Mouse (Mus musculus) forebrain, embryonic 12.5 days (tissue): ENCODE results near the gene Srsf11. TPM values are rescaled to one million over a fixed set of nuclear protein-coding genes. Genes with fewer than 3 reads are reported as not detected.

Source experiments
- ATAC-seq: fragments of 200-750 bp; cut with Nextera tagmentation; 2 replicates; pipeline ENCODE4 v1.8.0; 2017; ENCODE audit warnings: moderate TSS enrichment; ENCODE audit not compliant: low FRiP score
- H3K27ac ChIP-seq: fragments of 300-500 bp; sonication (generic); 2 replicates; pipeline ENCODE4 v1.5.1; 2016; ENCODE audit warnings: mild to moderate bottlenecking
- H3K27me3 ChIP-seq: fragments of 300-500 bp; sonication (generic); 2 replicates; pipeline ENCODE4 v1.6.1; 2016; ENCODE audit warnings: mild to moderate bottlenecking
- H3K36me3 ChIP-seq: fragments of 300-500 bp; sonication (generic); replicated peaks from 2 replicates; pipeline ENCODE4 v1.6.1; 2016; ENCODE audit warnings: mild to moderate bottlenecking
- H3K4me1 ChIP-seq: fragments of 300-500 bp; sonication (generic); 2 replicates; pipeline ENCODE4 v1.6.1; 2016
- H3K4me2 ChIP-seq: fragments of 300-500 bp; sonication (generic); 2 replicates; pipeline ENCODE4 v1.6.1; 2016; ENCODE audit warnings: mild to moderate bottlenecking, moderate library complexity
- H3K4me3 ChIP-seq: fragments of 300-500 bp; sonication (generic); replicated peaks from 2 replicates; pipeline ENCODE4 v1.5.1; 2016; ENCODE audit warnings: mild to moderate bottlenecking
- H3K9ac ChIP-seq: fragments of 300-500 bp; sonication (generic); 2 replicates; pipeline ENCODE4 v1.6.1; 2016; ENCODE audit warnings: mild to moderate bottlenecking
- H3K9me3 ChIP-seq: fragments of 300-500 bp; sonication (generic); 2 replicates; pipeline ENCODE4 v1.6.1; 2016
- WGBS: fragments of 180-500 bp; shearing (Covaris S2); methylation state at CpG from one replicate; pipeline ENCODE4 v1.1.7; 2016; 5-methylcytosine and 5-hydroxymethylcytosine counted together
- polyA plus RNA-seq: library from polyadenylated mRNA; unstranded; fragments of >200 nt; fragmentation: Nextera tagmentation; extraction: Ambion mirVana; gene quantifications from 2 replicates; pipeline ENCODE4 v1.2.1, GENCODE M21; 2016

Gene Srsf11
- 346 and 368 TPM in 2 replicates for polyA plus RNA-seq

- peak within 1 kb of the TSS; percentile 70 for H3K4me3 ChIP-seq
- under 1% methylated on average over 55 of the region's 55 CpGs for WGBS
Observed at GRCm38 (mm10) chr3:158036329-158036988, at the start of gene Srsf11, which contains the start of gene Lrrc40. Srsf11 (minus strand) TSS chr3:158036639. Lrrc40 (plus strand) TSS chr3:158036662.

GRCm38 (mm10) chr3:158077828-158078227, 41.4 kb upstream of the Srsf11 start:
- WGBS = 78% methylated on average over 5 of the region's 5 CpGs
- H3K27ac ChIP-seq = no peak overlapping the region
- no peak for ATAC-seq
- no peak overlapping the region for H3K4me2 ChIP-seq
- no peaks in the 10 kb centered on the region for H3K9me3 ChIP-seq
- no peak overlapping the region for H3K9ac ChIP-seq
- no peaks in the 10 kb centered on the region for H3K36me3 ChIP-seq
- no peaks in the 10 kb centered on the region for H3K27me3 ChIP-seq
- H3K4me1 ChIP-seq = no peaks in the 10 kb centered on the region
- H3K4me3 ChIP-seq = no peak overlapping the region

More at GRCm38 (mm10) chr3:158036329-158036988, at the start of gene Srsf11, which contains the start of gene Lrrc40:
- Histone ChIP-seq H3K9ac (peak within 1 kb of the TSS; percentile 88), H3K9me3 (no peaks in the 10 kb centered on the region), H3K27ac (peak within 1 kb of the TSS; percentile 78), H3K27me3 (no peaks in the 10 kb centered on the region), H3K36me3 (no peaks in the 10 kb centered on the region), H3K4me2 (peak within 1 kb of the TSS; percentile 63), H3K4me1 (peaks cover 22% of the 10 kb centered on the region)
- peak; percentile 96 for ATAC-seq

- no peaks in the 10 kb centered on the region for H3K4me1 ChIP-seq
- H3K27me3 ChIP-seq = no peaks in the 10 kb centered on the region
- H3K4me3 ChIP-seq = no peak overlapping the region
- H3K4me2 ChIP-seq = no peak overlapping the region
- no peak for ATAC-seq
- 60% methylated on average over 1 of the region's 1 CpGs for WGBS
- H3K9me3 ChIP-seq = no peaks in the 10 kb centered on the region
- no peak overlapping the region for H3K9ac ChIP-seq
- no peak overlapping the region for H3K27ac ChIP-seq
- no peaks in the 10 kb centered on the region for H3K36me3 ChIP-seq
Observed at GRCm38 (mm10) chr3:158077380-158077772, 40.9 kb upstream of the Srsf11 start.

- no peak overlapping the region for H3K9ac ChIP-seq
- no peaks in the 10 kb centered on the region for H3K36me3 ChIP-seq
- H3K27me3 ChIP-seq = no peaks in the 10 kb centered on the region
- H3K4me3 ChIP-seq = no peak overlapping the region
- no peak; the same call in 1 of the 2 replicates for ATAC-seq
- no peaks in the 10 kb centered on the region for H3K9me3 ChIP-seq
- WGBS = 54% methylated on average over 4 of the region's 4 CpGs
- no peak overlapping the region for H3K4me2 ChIP-seq
- no peaks in the 10 kb centered on the region for H3K4me1 ChIP-seq
- H3K27ac ChIP-seq = no peak overlapping the region
Observed at GRCm38 (mm10) chr3:158076685-158077379, 40.4 kb upstream of the Srsf11 start.

GRCm38 (mm10) chr3:158075004-158075403, 38.6 kb upstream of the Srsf11 start:
- no peak for ATAC-seq
- H3K27me3 ChIP-seq = no peaks in the 10 kb centered on the region
- no peaks in the 10 kb centered on the region for H3K9me3 ChIP-seq
- H3K4me3 ChIP-seq = no peak overlapping the region
- no peak overlapping the region for H3K4me2 ChIP-seq
- no peak overlapping the region for H3K27ac ChIP-seq
- WGBS = 88% methylated on average over 2 of the region's 2 CpGs
- no peaks in the 10 kb centered on the region for H3K4me1 ChIP-seq
- no peaks in the 10 kb centered on the region for H3K36me3 ChIP-seq
- no peak overlapping the region for H3K9ac ChIP-seq

GRCm38 (mm10) chr3:158068613-158069263, 32.3 kb upstream of the Srsf11 start:
- no peak overlapping the region for H3K4me3 ChIP-seq
- H3K27ac ChIP-seq = no peak overlapping the region
- H3K36me3 ChIP-seq = peaks cover 14% of the 10 kb centered on the region
- H3K9ac ChIP-seq = no peak overlapping the region
- H3K27me3 ChIP-seq = no peaks in the 10 kb centered on the region
- ATAC-seq = no peak
- no peaks in the 10 kb centered on the region for H3K9me3 ChIP-seq
- H3K4me2 ChIP-seq = no peak overlapping the region
- H3K4me1 ChIP-seq = no peaks in the 10 kb centered on the region
- 71% methylated on average over 9 of the region's 9 CpGs for WGBS

GRCm38 (mm10) chr3:158067916-158068315, 31.5 kb upstream of the Srsf11 start:
- H3K9me3 ChIP-seq = no peaks in the 10 kb centered on the region
- no peak overlapping the region for H3K9ac ChIP-seq
- no peak for ATAC-seq
- H3K4me1 ChIP-seq = no peaks in the 10 kb centered on the region
- WGBS = 91% methylated on average over 7 of the region's 7 CpGs
- no peak overlapping the region for H3K4me2 ChIP-seq
- no peak overlapping the region for H3K27ac ChIP-seq
- no peak overlapping the region for H3K4me3 ChIP-seq
- no peaks in the 10 kb centered on the region for H3K27me3 ChIP-seq
- peaks cover 14% of the 10 kb centered on the region for H3K36me3 ChIP-seq

- 96% methylated on average over 2 of the region's 2 CpGs for WGBS
- no peak overlapping the region for H3K4me2 ChIP-seq
- no peaks in the 10 kb centered on the region for H3K4me1 ChIP-seq
- no peak overlapping the region for H3K4me3 ChIP-seq
- H3K27ac ChIP-seq = no peak overlapping the region
- H3K9ac ChIP-seq = no peak overlapping the region
- H3K9me3 ChIP-seq = no peaks in the 10 kb centered on the region
- H3K27me3 ChIP-seq = no peaks in the 10 kb centered on the region
- peaks cover 20% of the 10 kb centered on the region for H3K36me3 ChIP-seq
- ATAC-seq = no peak
Observed at GRCm38 (mm10) chr3:158065256-158065655, 28.8 kb upstream of the Srsf11 start.

GRCm38 (mm10) chr3:158061811-158062523, 25.5 kb upstream of the Srsf11 start:
- Histone ChIP-seq H3K9ac (no peak overlapping the region), H3K27me3 (no peaks in the 10 kb centered on the region), H3K4me1 (no peaks in the 10 kb centered on the region), H3K9me3 (no peaks in the 10 kb centered on the region), H3K27ac (no peak overlapping the region), H3K4me3 (no peak overlapping the region), H3K36me3 (peaks cover 35% of the 10 kb centered on the region), H3K4me2 (no peak overlapping the region)
- 92% methylated on average over 5 of the region's 5 CpGs for WGBS
- no peak for ATAC-seq

GRCm38 (mm10) chr3:158060621-158061291, 24.3 kb upstream of the Srsf11 start:
- no peak for ATAC-seq
- no peak overlapping the region for H3K4me2 ChIP-seq
- WGBS = 86% methylated on average over 2 of the region's 2 CpGs
- no peaks in the 10 kb centered on the region for H3K9me3 ChIP-seq
- H3K9ac ChIP-seq = no peak overlapping the region
- H3K4me3 ChIP-seq = no peak overlapping the region
- no peaks in the 10 kb centered on the region for H3K4me1 ChIP-seq
- no peak overlapping the region for H3K27ac ChIP-seq
- no peaks in the 10 kb centered on the region for H3K27me3 ChIP-seq
- peaks cover 44% of the 10 kb centered on the region for H3K36me3 ChIP-seq

- no peak overlapping the region for H3K4me3 ChIP-seq
- H3K4me2 ChIP-seq = no peak overlapping the region
- no peak overlapping the region for H3K9ac ChIP-seq
- no peaks in the 10 kb centered on the region for H3K9me3 ChIP-seq
- ATAC-seq = no peak
- no peak overlapping the region for H3K27ac ChIP-seq
- H3K27me3 ChIP-seq = no peaks in the 10 kb centered on the region
- H3K4me1 ChIP-seq = no peaks in the 10 kb centered on the region
- 86% methylated on average over 2 of the region's 2 CpGs for WGBS
- H3K36me3 ChIP-seq = peaks cover 22% of the 10 kb centered on the region; the same call in 1 of the 2 replicates
Observed at GRCm38 (mm10) chr3:158049508-158049907, 13.1 kb upstream of the Srsf11 start.
